Comparison of ENCODE assay signal across 17 mouse cellular contexts in genomic region chr2:102144311-102144710, GRCm38 (mm10).
"Had no signal": no experiment of that assay in that cellular context is flagged by ENCODE, and none has a peak within 500 bp of the region (broad histone marks: within the 10 kb centered on the region; RNA-seq: fewer than 3 reads in every experiment).

No protein-coding gene starts in this region.

- H3K9ac ChIP-seq: liver, embryonic 15.5 days; liver, postnatal 0 days; lung, embryonic 15.5 days; midbrain, embryonic 13.5 days; midbrain, embryonic 15.5 days; neural tube, embryonic 12.5 days; stomach, embryonic 15.5 days had no signal

- H3K36me3 ChIP-seq: liver, embryonic 15.5 days; lung, embryonic 15.5 days; midbrain, embryonic 13.5 days; midbrain, embryonic 15.5 days; neural tube, embryonic 12.5 days; stomach, embryonic 15.5 days had no signal

- H3K27me3 ChIP-seq: liver, embryonic 15.5 days; lung, embryonic 15.5 days; midbrain, embryonic 13.5 days; midbrain, embryonic 15.5 days; neural tube, embryonic 12.5 days; stomach, embryonic 15.5 days had no signal

- H3K4me3 ChIP-seq: liver, embryonic 15.5 days; lung, embryonic 15.5 days; megakaryocyte, embryonic 14.5 days; midbrain, embryonic 13.5 days; midbrain, embryonic 15.5 days; neural tube, embryonic 12.5 days; stomach, embryonic 15.5 days had no signal

- H3K4me1 ChIP-seq: liver, embryonic 15.5 days; megakaryocyte, embryonic 14.5 days had no signal

- H3K27ac ChIP-seq: liver, embryonic 15.5 days; lung, embryonic 15.5 days; macrophage; midbrain, embryonic 15.5 days; neural tube, embryonic 12.5 days; stomach, embryonic 15.5 days; stomach, postnatal 0 days had no signal

- DNase-seq: liver, postnatal 0 days; lung, adult 2 months; lung, postnatal 10 days; right cerebral cortex, postnatal 14 days; thymus, adult 2 months; thymus, postnatal 25 days; thymus, postnatal 4 days had no signal

- ATAC-seq: liver, postnatal 0 days; midbrain, embryonic 13.5 days; midbrain, embryonic 15.5 days had no signal

- H3K4me2 ChIP-seq: liver, embryonic 15.5 days; lung, embryonic 15.5 days; midbrain, embryonic 11.5 days; midbrain, embryonic 13.5 days; midbrain, embryonic 15.5 days; neural tube, embryonic 12.5 days; stomach, embryonic 15.5 days had no signal

- H3K9me3 ChIP-seq: liver, embryonic 15.5 days; lung, embryonic 15.5 days; megakaryocyte, embryonic 14.5 days; midbrain, embryonic 13.5 days; midbrain, embryonic 15.5 days; neural tube, embryonic 12.5 days; stomach, embryonic 15.5 days had no signal
